Mouse (Mus musculus): ENCODE measurements around the gene Bcl2l10. TPM values are rescaled to one million over a fixed set of nuclear protein-coding genes. Genes with fewer than 3 reads are reported as not detected.

The Bcl2l10 gene
- polyA plus RNA-seq, 1 experiment from 2014 or later, result not detected

DNA sequence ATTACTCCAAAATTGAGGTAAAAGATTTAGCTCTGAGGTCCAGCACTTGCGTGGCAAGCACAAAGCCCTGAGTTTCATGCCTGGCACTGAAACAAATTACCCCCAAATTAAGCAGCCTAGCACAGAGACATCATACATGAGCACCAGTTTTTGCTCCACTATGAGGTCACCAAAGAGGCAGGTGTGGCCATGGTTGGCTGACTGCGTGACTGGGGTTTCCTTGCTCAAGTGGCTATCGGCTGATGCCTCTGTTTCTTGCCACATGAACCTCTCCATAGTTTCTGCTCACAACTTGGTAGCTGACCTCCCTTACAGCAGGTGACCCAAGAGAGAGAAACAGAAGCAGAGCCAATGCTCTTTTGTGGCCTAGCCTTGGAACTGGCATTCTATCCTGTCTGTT, 19.5 kb upstream of the Bcl2l10 start:
- no peaks in the 10 kb centered on the region for H3K4me1 ChIP-seq (ENCODE audit: control insufficient read depth, insufficient read depth, low read length)
- H3K27me3 ChIP-seq (ENCODE audit: control insufficient read depth, insufficient read depth, low read length), result no peaks in the 10 kb centered on the region
- no peak overlapping the region for H3K4me3 ChIP-seq (ENCODE audit: low read length)
- no peak overlapping the region for H3K4me2 ChIP-seq (replicated peaks; ENCODE audit: low read depth, low read length)
- H3K27ac ChIP-seq (ENCODE audit: low read depth, low read length), result no peak overlapping the region
- H3K36me3 ChIP-seq (ENCODE audit: control insufficient read depth, insufficient read depth, low read length), result peaks cover 7% of the 10 kb centered on the region; the same call in 1 of the 2 replicates
- H3K9ac ChIP-seq (ENCODE audit: low read depth, low read length), result no peak overlapping the region
- 88% methylated on average over 3 of the region's 3 CpGs for WGBS
- no peak for ATAC-seq (ENCODE audit: low FRiP score, low TSS enrichment)
- H3K9me3 ChIP-seq (ENCODE audit: control insufficient read depth, low read length), result no peaks in the 10 kb centered on the region

GRCm38 (mm10) chr9:75330821-75331220, 16.7 kb upstream of the Bcl2l10 start:
- WGBS, result 88% methylated on average over 8 of the region's 8 CpGs
- H3K9ac ChIP-seq (ENCODE audit: low read depth, low read length), result no peak overlapping the region
- H3K27ac ChIP-seq (ENCODE audit: low read depth, low read length), result no peak overlapping the region
- no peak overlapping the region for H3K4me3 ChIP-seq (ENCODE audit: low read length)
- H3K4me1 ChIP-seq (ENCODE audit: control insufficient read depth, insufficient read depth, low read length), result no peaks in the 10 kb centered on the region
- no peaks in the 10 kb centered on the region for H3K27me3 ChIP-seq (ENCODE audit: control insufficient read depth, insufficient read depth, low read length)
- H3K4me2 ChIP-seq (replicated peaks; ENCODE audit: low read depth, low read length), result no peak overlapping the region
- no peak for ATAC-seq (ENCODE audit: low FRiP score, low TSS enrichment)
- H3K36me3 ChIP-seq (ENCODE audit: control insufficient read depth, insufficient read depth, low read length), result peaks cover 16% of the 10 kb centered on the region; the same call in 1 of the 2 replicates
- H3K9me3 ChIP-seq (ENCODE audit: control insufficient read depth, low read length), result no peaks in the 10 kb centered on the region

- Histone ChIP-seq H3K27me3 (ENCODE audit: control insufficient read depth, insufficient read depth, low read length) (no peaks in the 10 kb centered on the region), H3K4me2 (replicated peaks; ENCODE audit: low read depth, low read length) (no peak overlapping the region), H3K27ac (ENCODE audit: low read depth, low read length) (no peak overlapping the region), H3K4me3 (ENCODE audit: low read length) (no peak overlapping the region), H3K4me1 (ENCODE audit: control insufficient read depth, insufficient read depth, low read length) (no peaks in the 10 kb centered on the region), H3K36me3 (ENCODE audit: control insufficient read depth, insufficient read depth, low read length) (peaks cover 26% of the 10 kb centered on the region; the same call in 1 of the 2 replicates), H3K9me3 (ENCODE audit: control insufficient read depth, low read length) (no peaks in the 10 kb centered on the region), H3K9ac (ENCODE audit: low read depth, low read length) (no peak overlapping the region)
- WGBS, result 80% methylated on average over 4 of the region's 4 CpGs
- no peak for ATAC-seq (ENCODE audit: low FRiP score, low TSS enrichment)
Measured at GRCm38 (mm10) chr9:75334440-75334839, 13.1 kb upstream of the Bcl2l10 start.

- H3K9ac ChIP-seq (ENCODE audit: low read depth, low read length), result no peak overlapping the region
- H3K4me3 ChIP-seq (ENCODE audit: low read length), result no peak overlapping the region
- H3K4me1 ChIP-seq (ENCODE audit: control insufficient read depth, insufficient read depth, low read length), result no peaks in the 10 kb centered on the region
- no peak for ATAC-seq (ENCODE audit: low FRiP score, low TSS enrichment)
- no peaks in the 10 kb centered on the region for H3K27me3 ChIP-seq (ENCODE audit: control insufficient read depth, insufficient read depth, low read length)
- H3K27ac ChIP-seq (ENCODE audit: low read depth, low read length), result no peak overlapping the region
- H3K36me3 ChIP-seq (ENCODE audit: control insufficient read depth, insufficient read depth, low read length), result peaks cover 21% of the 10 kb centered on the region; the same call in 1 of the 2 replicates
- no peaks in the 10 kb centered on the region for H3K9me3 ChIP-seq (ENCODE audit: control insufficient read depth, low read length)
- H3K4me2 ChIP-seq (replicated peaks; ENCODE audit: low read depth, low read length), result no peak overlapping the region
- 91% methylated on average over 6 of the region's 6 CpGs for WGBS
Measured at GRCm38 (mm10) chr9:75338016-75338415, 9.5 kb upstream of the Bcl2l10 start.

DNA sequence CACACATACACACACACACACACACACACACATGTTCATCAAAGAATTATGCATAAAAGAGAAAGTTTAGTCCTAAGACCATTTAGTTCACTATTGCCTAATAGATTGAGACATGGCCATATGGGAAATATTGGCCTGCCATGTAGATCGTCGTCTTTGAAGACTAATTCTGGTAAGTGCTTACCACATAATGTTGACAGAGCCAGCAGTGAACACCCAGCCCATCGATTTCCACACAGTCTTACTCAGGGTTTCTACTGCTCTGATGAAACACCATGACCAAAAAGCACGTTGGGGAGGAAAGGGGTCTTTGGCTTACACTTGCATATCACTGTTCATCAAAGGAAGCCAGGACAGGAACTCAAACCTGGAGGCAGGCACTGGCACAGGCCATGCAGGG, 5.1 kb upstream of the Bcl2l10 start:
- no peaks in the 10 kb centered on the region for H3K9me3 ChIP-seq (ENCODE audit: control insufficient read depth, low read length)
- 87% methylated on average over 4 of the region's 4 CpGs for WGBS
- ATAC-seq (ENCODE audit: low FRiP score, low TSS enrichment), result no peak
- H3K4me3 ChIP-seq (ENCODE audit: low read length), result no peak overlapping the region
- peaks cover 16% of the 10 kb centered on the region; the same call in 1 of the 2 replicates for H3K36me3 ChIP-seq (ENCODE audit: control insufficient read depth, insufficient read depth, low read length)
- no peaks in the 10 kb centered on the region for H3K4me1 ChIP-seq (ENCODE audit: control insufficient read depth, insufficient read depth, low read length)
- no peak overlapping the region for H3K4me2 ChIP-seq (replicated peaks; ENCODE audit: low read depth, low read length)
- H3K27ac ChIP-seq (ENCODE audit: low read depth, low read length), result no peak overlapping the region
- H3K27me3 ChIP-seq (ENCODE audit: control insufficient read depth, insufficient read depth, low read length), result no peaks in the 10 kb centered on the region
- H3K9ac ChIP-seq (ENCODE audit: low read depth, low read length), result no peak overlapping the region

DNA sequence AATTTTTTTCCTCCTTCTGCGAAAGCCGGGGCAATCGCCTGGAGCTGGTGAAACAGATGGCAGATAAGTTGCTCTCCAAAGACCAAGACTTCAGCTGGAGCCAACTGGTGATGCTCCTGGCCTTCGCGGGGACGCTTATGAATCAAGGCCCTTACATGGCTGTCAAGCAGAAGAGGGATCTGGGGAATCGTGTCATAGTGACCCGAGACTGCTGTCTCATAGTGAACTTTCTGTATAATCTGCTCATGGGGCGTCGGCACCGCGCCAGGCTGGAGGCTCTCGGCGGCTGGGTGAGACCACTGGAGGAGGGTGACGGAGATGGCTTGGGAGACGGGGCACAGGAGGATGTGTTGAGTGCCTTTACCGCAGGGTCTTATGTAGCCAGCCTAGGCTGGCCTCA, 508 bp downstream of the Bcl2l10 start:
- no peak overlapping the region for H3K4me2 ChIP-seq (replicated peaks; ENCODE audit: low read depth, low read length)
- H3K9me3 ChIP-seq (ENCODE audit: control insufficient read depth, low read length), result no peaks in the 10 kb centered on the region
- WGBS, result 95% methylated on average over 17 of the region's 17 CpGs
- H3K4me1 ChIP-seq (ENCODE audit: control insufficient read depth, insufficient read depth, low read length), result no peaks in the 10 kb centered on the region
- no peak overlapping the region for H3K4me3 ChIP-seq (ENCODE audit: low read length)
- H3K27me3 ChIP-seq (ENCODE audit: control insufficient read depth, insufficient read depth, low read length), result no peaks in the 10 kb centered on the region
- H3K27ac ChIP-seq (ENCODE audit: low read depth, low read length), result no peak overlapping the region
- H3K9ac ChIP-seq (ENCODE audit: low read depth, low read length), result no peak overlapping the region
- H3K36me3 ChIP-seq (ENCODE audit: control insufficient read depth, insufficient read depth, low read length), result peaks cover 8% of the 10 kb centered on the region; the same call in 1 of the 2 replicates
- no peak for ATAC-seq (ENCODE audit: low FRiP score, low TSS enrichment)

DNA sequence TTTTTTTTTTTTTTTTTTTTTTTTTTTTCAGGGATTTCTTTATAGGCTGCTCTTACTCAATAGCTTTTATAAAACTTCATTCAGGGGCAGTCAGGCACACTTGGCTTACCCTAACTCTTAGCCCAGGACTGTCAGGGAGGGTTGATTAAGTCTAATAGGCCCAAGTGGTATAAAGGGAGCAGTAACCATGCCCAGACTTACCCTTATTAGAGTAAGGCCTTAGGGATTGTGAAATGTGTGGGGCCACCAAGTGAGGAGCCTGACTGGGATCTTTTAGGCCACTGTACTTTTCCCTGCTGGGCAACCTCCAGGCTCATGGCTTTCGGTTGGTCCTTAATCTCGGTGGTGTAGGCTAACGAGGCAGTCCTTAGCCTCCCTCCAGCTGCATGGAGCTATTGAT, 1.1 kb downstream of the Bcl2l10 start:
- Histone ChIP-seq H3K27ac (ENCODE audit: low read depth, low read length) (no peak overlapping the region), H3K36me3 (ENCODE audit: control insufficient read depth, insufficient read depth, low read length) (peaks cover 8% of the 10 kb centered on the region; the same call in 1 of the 2 replicates), H3K4me2 (replicated peaks; ENCODE audit: low read depth, low read length) (no peak overlapping the region), H3K9ac (ENCODE audit: low read depth, low read length) (no peak overlapping the region), H3K9me3 (ENCODE audit: control insufficient read depth, low read length) (no peaks in the 10 kb centered on the region), H3K4me3 (ENCODE audit: low read length) (no peak overlapping the region), H3K4me1 (ENCODE audit: control insufficient read depth, insufficient read depth, low read length) (no peaks in the 10 kb centered on the region), H3K27me3 (ENCODE audit: control insufficient read depth, insufficient read depth, low read length) (no peaks in the 10 kb centered on the region)
- 82% methylated on average over 3 of the region's 3 CpGs for WGBS
- ATAC-seq (ENCODE audit: low FRiP score, low TSS enrichment), result no peak

GRCm38 (mm10) chr9:75353094-75353493, 5.5 kb downstream of the Bcl2l10 start:
- H3K9ac ChIP-seq (ENCODE audit: low read depth, low read length), result no peak overlapping the region
- H3K4me1 ChIP-seq (ENCODE audit: control insufficient read depth, insufficient read depth, low read length), result no peaks in the 10 kb centered on the region
- no peaks in the 10 kb centered on the region for H3K27me3 ChIP-seq (ENCODE audit: control insufficient read depth, insufficient read depth, low read length)
- no peaks in the 10 kb centered on the region for H3K36me3 ChIP-seq (ENCODE audit: control insufficient read depth, insufficient read depth, low read length)
- H3K27ac ChIP-seq (ENCODE audit: low read depth, low read length), result no peak overlapping the region
- H3K9me3 ChIP-seq (ENCODE audit: control insufficient read depth, low read length), result no peaks in the 10 kb centered on the region
- H3K4me3 ChIP-seq (ENCODE audit: low read length), result no peak overlapping the region
- 76% methylated on average over 8 of the region's 8 CpGs for WGBS
- H3K4me2 ChIP-seq (replicated peaks; ENCODE audit: low read depth, low read length), result no peak overlapping the region
- no peak for ATAC-seq (ENCODE audit: low FRiP score, low TSS enrichment)

DNA sequence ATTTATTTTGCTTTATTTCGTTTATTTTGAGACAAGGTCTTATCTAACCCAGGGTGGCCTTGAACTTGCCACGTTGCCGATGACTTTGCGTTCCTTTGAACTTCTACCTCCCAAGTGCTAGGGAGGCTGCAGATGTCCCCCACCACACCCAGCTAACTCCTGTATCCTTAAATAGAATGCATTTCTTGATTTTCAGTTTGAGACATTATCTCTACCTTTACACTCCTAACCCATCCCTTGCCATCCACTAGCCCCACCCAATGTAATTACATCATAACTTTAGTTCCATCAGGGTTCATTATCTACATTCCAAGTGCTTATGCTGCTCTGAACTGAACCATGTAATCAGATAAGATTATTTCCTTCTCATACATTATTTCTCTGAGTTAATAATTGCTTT, 8.2 kb downstream of the Bcl2l10 start:
- WGBS, result 82% methylated on average over 4 of the region's 4 CpGs
- no peaks in the 10 kb centered on the region for H3K4me1 ChIP-seq (ENCODE audit: control insufficient read depth, insufficient read depth, low read length)
- H3K9me3 ChIP-seq (ENCODE audit: control insufficient read depth, low read length), result no peaks in the 10 kb centered on the region

More for the DNA sequence above, 8.2 kb downstream of the Bcl2l10 start:
- Histone ChIP-seq H3K9ac (ENCODE audit: low read depth, low read length) (no peak overlapping the region), H3K36me3 (ENCODE audit: control insufficient read depth, insufficient read depth, low read length) (no peaks in the 10 kb centered on the region), H3K27ac (ENCODE audit: low read depth, low read length) (no peak overlapping the region), H3K4me2 (replicated peaks; ENCODE audit: low read depth, low read length) (no peak overlapping the region), H3K27me3 (ENCODE audit: control insufficient read depth, insufficient read depth, low read length) (no peaks in the 10 kb centered on the region), H3K4me3 (ENCODE audit: low read length) (no peak overlapping the region)
- ATAC-seq (ENCODE audit: low FRiP score, low TSS enrichment), result 0 out of 2 replicates have a peak, but pooled peaks have one; percentile 43

Measured in kidney, embryonic 14.5 days (tissue).